Mouse (Mus musculus) MEL (cell line): ENCODE data around the gene Prmt6. TPM values are rescaled to one million over a fixed set of nuclear protein-coding genes. Genes with fewer than 3 reads are reported as not detected.

Experiments used
- DNase-seq: peaks from one replicate; pipeline ENCODE4 v3.0.0; 2011; ENCODE audit warnings: low read depth, low spot score
- H3K27ac ChIP-seq: 2 replicates; pipeline ENCODE4 v1.5.1; 2012; ENCODE audit warnings: low read depth, mild to moderate bottlenecking, control low read depth, low read length, moderate library complexity; ENCODE audit not compliant: control insufficient read depth
- H3K27me3 ChIP-seq, 2 experiments: fragments of 150-350 bp in 1 of 2; sonication (generic) in 1 of 2; 2 replicates each; pipeline ENCODE4 v1.6.1; 2012; ENCODE audit warnings: low read length in 2 of 2, mild to moderate bottlenecking in 2 of 2, improper control_type of control experiment in 1 of 2, moderate library complexity in 1 of 2; ENCODE audit not compliant: insufficient read depth in 2 of 2, control insufficient read depth in 1 of 2
- H3K36me3 ChIP-seq, 2 experiments: 2 replicates each; pipeline ENCODE4 v1.6.1; 2012 to 2014; ENCODE audit warnings: low read length in 2 of 2, improper control_type of control experiment in 1 of 2, inconsistent platforms in 1 of 2, mild to moderate bottlenecking in 1 of 2; ENCODE audit not compliant: insufficient read depth in 2 of 2, control insufficient read depth in 1 of 2
- H3K4me1 ChIP-seq, 2 experiments: fragments of 150-350 bp in 1 of 2; sonication (generic) in 1 of 2; 2 replicates each; pipeline ENCODE4 v1.6.1; 2012; ENCODE audit warnings: low read length in 2 of 2, improper control_type of control experiment in 1 of 2, mild to moderate bottlenecking in 1 of 2; ENCODE audit not compliant: insufficient read depth in 2 of 2, control insufficient read depth in 1 of 2
- H3K4me3 ChIP-seq, 2 experiments: fragments of 150-350 bp in 1 of 2; sonication (generic) in 1 of 2; 2 replicates each; pipeline ENCODE4 v1.5.1; 2012; ENCODE audit warnings: low read depth in 2 of 2, low read length in 2 of 2, mild to moderate bottlenecking in 2 of 2, moderate library complexity in 2 of 2, control low read depth in 1 of 2, improper control_type of control experiment in 1 of 2; ENCODE audit not compliant: control insufficient read depth in 1 of 2, insufficient read depth in 1 of 2
- H3K79me2 ChIP-seq: 2 replicates; pipeline ENCODE4 v1.6.1; 2012; ENCODE audit warnings: mild to moderate bottlenecking, low read length, moderate library complexity; ENCODE audit not compliant: control insufficient read depth, poor library complexity, insufficient read depth
- H3K9ac ChIP-seq: 2 replicates; pipeline ENCODE4 v1.6.1; 2012; ENCODE audit warnings: low read depth, mild to moderate bottlenecking, control low read depth, low read length, moderate library complexity; ENCODE audit not compliant: control insufficient read depth, poor library complexity, severe bottlenecking
- H3K9me3 ChIP-seq: fragments of 150-350 bp; sonication (generic); replicated peaks from 2 replicates; pipeline ENCODE4 v1.6.1; 2012; ENCODE audit warnings: mild to moderate bottlenecking, low read length, improper control_type of control experiment, moderate library complexity; ENCODE audit not compliant: insufficient read depth
- BHLHE40 ChIP-seq: IDR thresholded peaks from 2 replicates; pipeline ENCODE4 v1.6.1; 2012; ENCODE audit warnings: low read depth, mild to moderate bottlenecking, inconsistent platforms, low read length, improper control_type of control experiment, borderline replicate concordance
- CHD2 ChIP-seq: IDR thresholded peaks from 2 replicates; pipeline ENCODE4 v1.6.1; 2011; ENCODE audit warnings: low read length, improper control_type of control experiment
- CTCF ChIP-seq, 3 experiments: IDR thresholded peaks in 2 of 3; conservative IDR thresholded peaks in 1 of 3; 2 replicates each; pipeline ENCODE4 v1.5.1; 2011 to 2012; ENCODE audit warnings: low read length in 3 of 3, low read depth in 2 of 3, mild to moderate bottlenecking in 2 of 3, improper control_type of control experiment in 1 of 3, inconsistent platforms in 1 of 3, mixed read lengths in 1 of 3, moderate library complexity in 1 of 3; ENCODE audit not compliant: control insufficient read depth in 1 of 3, insufficient read depth in 1 of 3, poor library complexity in 1 of 3, severe bottlenecking in 1 of 3
- E2F4 ChIP-seq: IDR thresholded peaks from 2 replicates; pipeline ENCODE4 v1.6.1; 2011; ENCODE audit warnings: low read depth, low read length, improper control_type of control experiment, borderline replicate concordance
- ELF1 ChIP-seq: IDR thresholded peaks from 2 replicates; pipeline ENCODE4 v1.6.1; 2014; ENCODE audit warnings: low read depth, mild to moderate bottlenecking, inconsistent platforms, low read length, improper control_type of control experiment, moderate library complexity
- EP300 ChIP-seq, 2 experiments: IDR thresholded peaks; 2 replicates each; pipeline ENCODE4 v1.6.1; 2011; ENCODE audit warnings: improper control_type of control experiment in 2 of 2, low read length in 2 of 2, low read depth in 1 of 2, mild to moderate bottlenecking in 1 of 2
- ETS1 ChIP-seq: IDR thresholded peaks from 2 replicates; pipeline ENCODE4 v1.6.1; 2012; ENCODE audit warnings: low read depth, mild to moderate bottlenecking, inconsistent platforms, low read length, improper control_type of control experiment, moderate library complexity
- GATA1 ChIP-seq: IDR thresholded peaks from 2 replicates; pipeline ENCODE4 v1.6.1; 2011; ENCODE audit warnings: low read depth, low read length, improper control_type of control experiment
- HCFC1 ChIP-seq: IDR thresholded peaks from 2 replicates; pipeline ENCODE4 v1.6.1; 2012; ENCODE audit warnings: low read depth, mild to moderate bottlenecking, inconsistent platforms, low read length, improper control_type of control experiment, moderate library complexity
- KAT2A ChIP-seq: conservative IDR thresholded peaks from 2 replicates; pipeline ENCODE4 v1.6.1; 2012; ENCODE audit warnings: low read depth, low read length, improper control_type of control experiment, inconsistent platforms
- MAFK ChIP-seq: IDR thresholded peaks from 2 replicates; pipeline ENCODE4 v1.6.1; 2011; ENCODE audit warnings: low read depth, mild to moderate bottlenecking, low read length, improper control_type of control experiment, borderline replicate concordance
- MAX ChIP-seq: IDR thresholded peaks from 2 replicates; pipeline ENCODE4 v1.6.1; 2011; ENCODE audit warnings: low read length, improper control_type of control experiment
- MAZ ChIP-seq: IDR thresholded peaks from 2 replicates; pipeline ENCODE4 v1.6.1; 2012; ENCODE audit warnings: low read depth, mild to moderate bottlenecking, inconsistent platforms, low read length, improper control_type of control experiment
- MYB ChIP-seq: IDR thresholded peaks from 2 replicates; pipeline ENCODE4 v1.6.1; 2011; ENCODE audit warnings: mild to moderate bottlenecking, low read depth, low read length, improper control_type of control experiment
- MYC ChIP-seq: IDR thresholded peaks from 2 replicates; pipeline ENCODE4 v1.6.1; 2011; ENCODE audit warnings: low read depth, mild to moderate bottlenecking, low read length, improper control_type of control experiment, moderate library complexity
- NRF1 ChIP-seq: IDR thresholded peaks from 2 replicates; pipeline ENCODE4 v1.6.1; 2014; ENCODE audit warnings: low read depth, mild to moderate bottlenecking, inconsistent platforms, low read length, improper control_type of control experiment, moderate library complexity; ENCODE audit not compliant: poor library complexity, insufficient read depth, severe bottlenecking
- POLR2A ChIP-seq, 2 experiments: IDR thresholded peaks; 2 replicates each; pipeline ENCODE4 v1.6.1; 2011 to 2012; ENCODE audit warnings: low read length in 2 of 2, mild to moderate bottlenecking in 2 of 2, control low read depth in 1 of 2, improper control_type of control experiment in 1 of 2, low read depth in 1 of 2, moderate library complexity in 1 of 2; ENCODE audit not compliant: control insufficient read depth in 1 of 2, insufficient read depth in 1 of 2, poor library complexity in 1 of 2
- POLR2AphosphoS2 ChIP-seq: IDR thresholded peaks from 2 replicates; pipeline ENCODE4 v1.6.1; 2011; ENCODE audit warnings: low read length, improper control_type of control experiment
- POLR2AphosphoS5 ChIP-seq: IDR thresholded peaks from 2 replicates; pipeline ENCODE4 v1.6.1; 2012; ENCODE audit warnings: low read depth, borderline replicate concordance, mild to moderate bottlenecking, inconsistent platforms, low read length, moderate library complexity, mixed read lengths
- RAD21 ChIP-seq: IDR thresholded peaks from 2 replicates; pipeline ENCODE4 v1.6.1; 2011; ENCODE audit warnings: mild to moderate bottlenecking, low read depth, low read length, improper control_type of control experiment
- RCOR1 ChIP-seq: IDR thresholded peaks from 2 replicates; pipeline ENCODE4 v1.6.1; 2012; ENCODE audit warnings: low read depth, mild to moderate bottlenecking, inconsistent platforms, low read length, improper control_type of control experiment
- SIN3A ChIP-seq: IDR thresholded peaks from 2 replicates; pipeline ENCODE4 v1.6.1; 2012; ENCODE audit warnings: low read length, improper control_type of control experiment, inconsistent platforms
- SMC3 ChIP-seq: IDR thresholded peaks from 2 replicates; pipeline ENCODE4 v1.6.1; 2011; ENCODE audit warnings: low read depth, low read length, improper control_type of control experiment
- TCF12 ChIP-seq: IDR thresholded peaks from 2 replicates; pipeline ENCODE4 v1.6.1; 2014; ENCODE audit warnings: low read depth, mild to moderate bottlenecking, inconsistent platforms, low read length, improper control_type of control experiment, moderate library complexity
- UBTF ChIP-seq: IDR thresholded peaks from 2 replicates; pipeline ENCODE4 v1.6.1; 2012; ENCODE audit warnings: low read depth, mild to moderate bottlenecking, inconsistent platforms, low read length, improper control_type of control experiment, moderate library complexity, borderline replicate concordance; ENCODE audit not compliant: insufficient read depth
- USF1 ChIP-seq: IDR thresholded peaks from 2 replicates; pipeline ENCODE4 v1.6.1; 2014; ENCODE audit warnings: low read depth, mild to moderate bottlenecking, inconsistent platforms, low read length, improper control_type of control experiment, moderate library complexity
- ZC3H11A ChIP-seq: IDR thresholded peaks from 2 replicates; pipeline ENCODE4 v1.6.1; 2012; ENCODE audit warnings: low read depth, mild to moderate bottlenecking, inconsistent platforms, low read length, improper control_type of control experiment
- ZKSCAN1 ChIP-seq: IDR thresholded peaks from 2 replicates; pipeline ENCODE4 v1.6.1; 2012; ENCODE audit warnings: low read depth, mild to moderate bottlenecking, inconsistent platforms, low read length, improper control_type of control experiment, moderate library complexity
- ZMIZ1 ChIP-seq: IDR thresholded peaks from 2 replicates; pipeline ENCODE4 v1.6.1; 2012; ENCODE audit warnings: low read depth, mild to moderate bottlenecking, inconsistent platforms, low read length, improper control_type of control experiment, moderate library complexity
- ZNF384 ChIP-seq: IDR thresholded peaks from 2 replicates; pipeline ENCODE4 v1.6.1; 2012; ENCODE audit warnings: low read depth, mild to moderate bottlenecking, inconsistent platforms, low read length, improper control_type of control experiment
- polyA plus RNA-seq, 2 experiments: library from polyadenylated mRNA; stranded (reverse) in 1 of 2; unstranded in 1 of 2; fragments of >175 nt in 1 of 2; fragments of >200 nt in 1 of 2; gene quantifications; 2 replicates each; pipeline versions ENCODE4 v1.2.1 to v1.2.4; 2012; ENCODE audit warnings: low replicate concordance in 2 of 2, low read depth in 1 of 2; ENCODE audit not compliant: insufficient read length in 2 of 2, insufficient read depth in 1 of 2, missing spikeins in 1 of 2
- total RNA-seq: library from RNA; depleted of rRNA; stranded (reverse); fragments of 300-350 nt; gene quantifications from 2 replicates; pipeline ENCODE4 v1.2.3, GENCODE M21; 2012

Gene Prmt6
- total and polyA plus RNA-seq, 3 experiments, result 19.9 to 20.7 TPM; not detected in 1

DNA sequence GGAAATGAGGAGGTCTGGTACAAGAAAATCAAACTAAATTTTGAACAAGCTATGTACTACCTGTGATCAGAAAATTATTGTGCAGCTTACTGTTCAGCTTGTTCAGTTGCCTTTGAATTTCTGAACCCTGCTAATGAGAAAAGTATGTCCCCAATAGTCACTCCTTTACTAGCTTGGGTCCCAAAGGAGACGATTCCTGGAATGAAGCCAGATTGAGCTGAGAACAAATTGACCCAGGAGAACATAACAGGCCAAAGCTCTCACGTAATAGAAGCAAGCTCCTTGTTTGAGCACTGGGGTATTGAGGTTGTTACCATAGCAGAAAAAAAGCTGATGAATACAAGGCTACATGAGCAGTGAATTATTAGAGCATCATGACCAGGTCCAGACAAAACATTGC is 17.0 kb upstream of the Prmt6 start:
- H3K9me3 ChIP-seq, result no peaks in the 10 kb centered on the region
- no peaks in the 10 kb centered on the region for H3K79me2 ChIP-seq
- no peaks in the 10 kb centered on the region for H3K4me1 ChIP-seq
- no peaks in the 10 kb centered on the region for H3K36me3 ChIP-seq
- H3K9ac ChIP-seq, result no peak overlapping the region
- H3K4me3 ChIP-seq, result no peak overlapping the region
- no peak overlapping the region for H3K27ac ChIP-seq
- no peak for TF ChIP-seq MYC
- no peak for TF ChIP-seq KAT2A
- TF ChIP-seq TCF12, result no peak
- no peak for TF ChIP-seq HCFC1
- no peak for TF ChIP-seq SMC3
- TF ChIP-seq ETS1, result no peak
- no peak for TF ChIP-seq USF1
- no peak for TF ChIP-seq MYB
- TF ChIP-seq RAD21, result no peak
- TF ChIP-seq POLR2A (IDR thresholded peaks at IDR 0.05; ENCODE audit: control insufficient read depth in 1 of 2, insufficient read depth in 1 of 2, low read depth in 1 of 2, low read length in 2 of 2, poor library complexity in 1 of 2), result no peak
- no peak for TF ChIP-seq EP300 (IDR thresholded peaks at IDR 0.05; ENCODE audit: low read depth in 1 of 2, low read length in 2 of 2)
- no peak for TF ChIP-seq CTCF (IDR thresholded peaks at IDR 0.05 in 2 of 3, conservative IDR thresholded peaks at IDR 0.05 in 1 of 3; ENCODE audit: control insufficient read depth in 1 of 3, insufficient read depth in 1 of 3, low read depth in 2 of 3, low read length in 3 of 3, poor library complexity in 1 of 3, severe bottlenecking in 1 of 3)
- no peak for TF ChIP-seq UBTF
- no peak for TF ChIP-seq BHLHE40
- TF ChIP-seq MAX, result no peak
- TF ChIP-seq E2F4, result no peak
- DNase-seq, result no peak
- no peaks in the 10 kb centered on the region; a peak in 1 of 4 replicates for H3K27me3 ChIP-seq

DNA sequence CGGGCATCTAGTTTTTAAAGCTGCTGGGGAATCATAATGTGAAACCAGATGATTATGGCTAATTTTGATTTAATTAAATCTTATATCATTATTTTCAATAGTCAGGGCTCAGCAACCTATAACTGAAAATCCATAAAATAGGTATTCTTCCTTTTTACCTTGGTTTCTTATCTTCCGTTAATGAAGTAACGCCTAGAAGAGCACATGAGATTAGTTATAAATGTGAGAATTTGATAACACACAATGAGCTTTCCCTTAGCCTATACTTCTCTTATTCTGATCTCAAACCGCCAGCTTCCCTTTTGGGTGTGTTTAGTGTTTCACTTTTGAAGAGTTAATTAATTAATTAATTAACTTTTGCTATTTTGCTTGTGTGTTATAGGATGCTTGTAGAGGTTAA is 2.3 kb upstream of the Prmt6 start:
- peak; percentile 58 for DNase-seq
- no peaks in the 10 kb centered on the region for H3K27me3 ChIP-seq
- H3K36me3 ChIP-seq, result peaks cover 0 to 24% of the 10 kb centered on the region in 2 experiments; a peak in 2 of 4 replicates
- H3K4me3 ChIP-seq, result peak overlapping the region; percentile 45 to 46
- peak overlapping the region; percentile 84 for H3K27ac ChIP-seq
- H3K9me3 ChIP-seq, result no peaks in the 10 kb centered on the region
- H3K79me2 ChIP-seq, result peaks cover 23% of the 10 kb centered on the region
- H3K4me1 ChIP-seq, result peaks cover 10 to 11% of the 10 kb centered on the region in 2 experiments
- peak overlapping the region; percentile 53 for H3K9ac ChIP-seq
- no peak for TF ChIP-seq E2F4
- no peak for TF ChIP-seq SMC3
- TF ChIP-seq MAZ, result no peak
- peak; percentile 54 for TF ChIP-seq SIN3A
- TF ChIP-seq MYB, result peak; percentile 78; the same call in 1 of the 2 replicates
- TF ChIP-seq KAT2A, result no peak
- peak; percentile 88 for TF ChIP-seq GATA1
- no peak for TF ChIP-seq ZC3H11A
- peak; percentile 76 for TF ChIP-seq TCF12
- TF ChIP-seq POLR2AphosphoS5, result no peak
- TF ChIP-seq CHD2, result no peak
- no peak for TF ChIP-seq ELF1
- TF ChIP-seq ZMIZ1, result no peak
- no peak for TF ChIP-seq ZKSCAN1
- no peak for TF ChIP-seq UBTF
- no peak for TF ChIP-seq MAX
- no peak for TF ChIP-seq NRF1
- TF ChIP-seq CTCF (IDR thresholded peaks at IDR 0.05 in 2 of 3, conservative IDR thresholded peaks at IDR 0.05 in 1 of 3; ENCODE audit: control insufficient read depth in 1 of 3, insufficient read depth in 1 of 3, low read depth in 2 of 3, low read length in 3 of 3, poor library complexity in 1 of 3, severe bottlenecking in 1 of 3), result no peak
- no peak; the same call in 1 of the 2 replicates for TF ChIP-seq RCOR1
- no peak for TF ChIP-seq MAFK
- no peak for TF ChIP-seq POLR2AphosphoS2
- TF ChIP-seq EP300 (IDR thresholded peaks at IDR 0.05; ENCODE audit: low read depth in 1 of 2, low read length in 2 of 2), result peak; percentile 85 to 88
- 0 out of 2 replicates have a peak, but pooled peaks have one; percentile 16 for TF ChIP-seq BHLHE40
- no peak for TF ChIP-seq ZNF384
- TF ChIP-seq ETS1, result peak; percentile 78
